Mouse (Mus musculus): Measurements from ENCODE around the gene Fgfr2.

DNA sequence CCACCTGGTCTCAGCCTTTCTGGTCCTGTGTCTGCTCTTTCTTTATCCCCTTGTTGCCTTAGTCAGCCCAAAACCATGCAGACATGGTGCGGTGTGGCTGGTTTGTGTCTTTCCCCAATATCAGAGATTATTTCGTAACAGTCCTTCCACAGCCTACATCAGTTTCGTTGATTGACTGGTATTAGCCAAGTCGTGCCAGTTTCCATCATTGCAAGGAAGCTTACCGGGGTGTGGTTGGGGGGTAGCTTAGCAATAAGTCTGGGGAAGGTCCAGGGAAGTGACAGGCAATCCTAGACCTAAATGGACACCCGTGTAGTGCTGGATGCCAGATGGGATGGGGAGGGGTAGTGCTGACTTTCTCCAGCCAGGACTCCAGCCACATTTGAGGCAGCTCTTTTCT lies 1097.6 kb downstream of the Fgfr2 start:
- TF ChIP-seq CTCF (IDR thresholded peaks at IDR 0.05; ENCODE audit: control insufficient read depth, insufficient read depth, insufficient read length) (no peak), MAX (IDR thresholded peaks at IDR 0.05) (no peak), MYOD1 (IDR thresholded peaks at IDR 0.05; ENCODE audit: control insufficient read depth, insufficient read length, low read depth) (no peak), FOSL1 (IDR thresholded peaks at IDR 0.05; ENCODE audit: insufficient read depth, low read length, poor library complexity, severe bottlenecking) (no peak), CEBPB (IDR thresholded peaks at IDR 0.05; ENCODE audit: low read depth) (no peak)
